Mouse (Mus musculus) thymus, adult 2 months (tissue): ENCODE data around the gene Rimbp2.

Experiments
- CTCF ChIP-seq: fragments of 200-500 bp; IDR thresholded peaks from 2 replicates; pipeline ENCODE4 v1.5.1; 2012; ENCODE audit warnings: mild to moderate bottlenecking, control low read depth, low read length, moderate library complexity, borderline replicate concordance; ENCODE audit not compliant: control insufficient read depth, poor library complexity, insufficient read depth; ENCODE audit errors: extremely low read depth
- POLR2A ChIP-seq: fragments of 200-500 bp; IDR thresholded peaks from 2 replicates; pipeline ENCODE4 v1.6.1; 2012; ENCODE audit warnings: mild to moderate bottlenecking, low read length, control low read depth, moderate library complexity; ENCODE audit not compliant: control insufficient read depth, poor library complexity, insufficient read depth; ENCODE audit errors: extremely low read depth

DNA sequence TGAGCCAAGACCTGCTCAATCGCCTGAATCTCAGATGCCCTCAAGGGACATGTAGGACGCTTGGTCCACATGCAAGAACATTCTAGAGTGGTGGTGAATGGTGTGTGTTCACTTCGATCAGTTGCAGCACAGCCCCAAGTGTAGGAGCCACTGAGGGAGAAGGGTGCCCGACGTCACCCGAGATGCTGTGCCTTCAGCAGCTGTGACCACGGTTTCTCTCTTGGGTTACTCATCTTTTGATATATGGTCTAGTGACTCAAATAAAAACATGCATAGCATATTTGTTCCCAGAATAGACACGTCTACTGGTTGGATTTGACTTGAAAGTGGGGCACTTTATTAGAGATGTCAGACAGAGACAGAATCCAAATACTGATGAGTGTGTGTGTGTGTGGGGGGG lies 105.5 kb downstream of the Rimbp2 start:
- TF ChIP-seq CTCF (no peak), POLR2A (no peak)
